Mouse (Mus musculus): ENCODE measurements around the gene Snd1.

- TF ChIP-seq EP300 (IDR thresholded peaks at IDR 0.05; ENCODE audit: low read depth) (no peak), CTCF (IDR thresholded peaks at IDR 0.05; ENCODE audit: low read depth) (no peak)
Observed at GRCm38 (mm10) chr6:28588494-28589171, 113.7 kb downstream of the Snd1 start.

Measured in liver, embryonic 14.5 days (tissue).